Mouse (Mus musculus): ENCODE results near the gene Gm17416. TPM values are rescaled to one million over a fixed set of nuclear protein-coding genes. Genes with fewer than 3 reads are reported as not detected.

Gm17416 gene
- polyA plus RNA-seq (2015; fragmentation: Nextera tagmentation; extraction: Ambion mirVana), result not detected in 2 replicates

DNA sequence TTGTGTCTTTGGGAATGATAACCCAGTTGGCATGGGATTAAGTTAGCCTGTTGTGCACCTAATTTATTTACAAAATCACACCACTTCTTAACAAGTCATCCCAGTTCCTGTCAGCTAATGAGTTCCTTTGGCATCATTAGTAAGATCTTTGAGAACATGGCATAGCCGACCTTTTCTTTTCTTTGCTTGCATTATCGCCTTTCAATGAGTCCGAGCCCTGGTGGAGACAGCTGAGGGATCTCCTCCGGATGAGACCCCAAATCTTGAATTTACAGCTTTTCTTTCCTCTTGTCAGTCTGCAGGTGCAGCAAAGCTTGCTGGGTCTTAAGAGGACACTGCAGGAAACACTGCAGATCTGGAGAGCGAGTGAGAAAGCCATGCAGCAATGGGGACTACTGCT, at the start of gene Gm17416:
Gene Gm17416, plus strand, starts transcription at position 301 of the 400 bp plus-strand sequence.

DNA sequence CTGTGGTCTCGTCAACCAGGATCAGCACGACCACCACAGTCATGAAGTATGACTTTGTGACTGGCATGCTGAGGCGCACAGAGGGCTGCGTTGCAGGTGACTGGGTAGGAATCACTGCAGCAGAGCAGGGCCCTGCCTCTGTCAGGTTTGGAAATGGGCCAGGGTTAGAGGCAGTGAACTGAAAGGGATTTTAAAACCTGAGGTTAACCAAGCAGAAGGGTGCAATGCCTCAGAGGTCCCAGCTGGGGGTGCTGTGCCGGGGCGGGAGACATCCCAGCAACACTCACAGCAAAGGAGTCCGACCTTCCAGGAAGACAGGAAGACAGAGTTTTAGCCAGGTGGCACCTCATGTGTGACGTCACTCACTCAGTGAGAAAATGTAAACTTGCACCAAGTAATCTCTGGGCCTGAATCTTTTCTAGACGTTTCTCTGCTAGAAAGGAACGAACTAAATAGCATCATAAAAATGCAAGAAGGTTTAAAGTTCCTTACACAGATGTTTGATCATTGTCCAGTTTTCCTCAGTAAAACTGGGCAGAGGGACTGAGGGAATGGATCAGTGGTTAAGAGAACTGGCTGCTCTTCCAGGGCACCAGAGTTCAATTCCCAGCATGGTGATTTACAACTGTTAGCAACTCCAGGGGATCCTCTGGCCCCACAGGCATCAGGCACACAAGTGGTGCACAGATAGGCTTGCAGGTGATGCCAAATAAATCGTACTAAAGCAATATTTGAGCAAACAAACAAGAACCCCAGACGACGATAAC, 29.0 kb upstream of the Gm17416 start, which contains the start of gene Defb29:
Gene Defb29, minus strand, starts transcription at position 155 of the 767 bp plus-strand sequence.

DNA sequence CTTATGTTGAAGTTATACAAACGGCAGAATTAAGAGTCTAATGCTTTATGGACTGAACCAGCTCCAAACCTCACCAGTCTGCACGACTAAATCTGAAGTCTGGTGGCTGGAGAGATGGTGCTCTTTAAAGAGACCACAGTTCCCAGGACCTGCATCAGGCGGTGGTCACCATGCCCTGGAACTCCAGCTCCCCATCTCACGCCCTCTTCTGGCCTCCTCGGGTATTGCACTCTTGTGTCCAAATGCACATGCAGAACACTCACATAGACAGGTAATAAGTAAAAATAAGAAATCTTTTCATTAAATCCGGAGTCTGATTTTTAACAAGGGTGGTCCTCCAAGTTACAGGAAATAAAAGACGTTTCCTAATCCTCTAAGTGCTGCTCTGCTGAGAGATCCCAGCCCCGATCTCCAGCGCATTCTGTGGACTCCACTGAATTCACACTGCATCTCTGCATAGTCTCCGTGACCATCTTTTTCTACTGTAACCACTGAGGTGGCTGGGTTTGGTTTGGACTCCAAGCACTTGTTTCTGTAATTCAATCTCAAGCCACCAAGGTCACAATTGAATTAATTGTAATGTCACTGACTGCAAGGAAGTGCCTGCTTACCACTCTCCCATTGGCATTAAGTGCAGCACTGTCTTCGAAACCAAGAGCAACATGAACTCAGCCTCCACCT, 3.1 kb downstream of the Gm17416 start, which contains the start of gene Defb21:
Gene Defb21, plus strand, starts transcription at position 631 of the 681 bp plus-strand sequence.

DNA sequence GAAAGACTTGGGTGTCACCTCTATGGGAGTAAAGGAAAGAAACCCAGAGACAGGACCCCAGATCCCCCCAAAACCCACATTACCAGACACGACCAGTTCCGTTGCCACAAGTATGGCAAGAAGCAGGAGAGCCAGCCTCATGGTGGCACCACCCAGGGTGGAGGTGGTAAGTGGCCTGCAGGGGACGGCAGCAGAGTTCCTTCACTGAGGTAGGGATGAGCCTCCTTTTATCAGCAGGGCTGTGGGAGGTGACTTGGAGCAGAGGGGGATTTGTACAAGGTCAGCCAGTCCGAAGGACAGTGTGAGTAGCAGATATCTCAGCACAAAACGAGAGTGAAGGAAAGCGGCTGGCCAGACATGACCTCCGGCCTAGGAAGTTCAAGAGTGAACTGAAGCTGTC, 11.0 kb downstream of the Gm17416 start, which contains the start of gene Defb19:
Gene Defb19, minus strand, starts transcription at position 206 of the 400 bp plus-strand sequence.

DNA sequence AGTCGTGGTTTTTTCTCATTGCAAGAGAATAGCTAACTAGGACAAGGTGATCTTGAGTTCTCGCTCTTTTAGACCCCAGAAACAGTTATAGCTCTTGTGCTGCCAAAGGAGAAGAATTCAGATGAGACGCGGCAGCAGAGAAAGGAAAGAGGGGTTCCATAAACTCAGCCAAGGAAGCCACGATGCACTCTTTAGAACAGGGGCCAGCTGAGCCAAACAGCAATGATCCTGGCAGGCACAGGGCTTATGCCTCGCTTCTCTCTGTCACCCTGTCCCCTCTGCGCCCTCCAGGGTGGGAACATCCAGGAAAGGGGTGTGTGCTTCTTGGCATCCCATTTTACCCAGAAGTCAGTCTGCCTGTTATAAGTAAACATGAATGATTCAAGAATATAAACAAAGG, 30.2 kb downstream of the Gm17416 start, which contains the start of gene Defb45:
Gene Defb45, minus strand, starts transcription at position 101 of the 400 bp plus-strand sequence.

DNA sequence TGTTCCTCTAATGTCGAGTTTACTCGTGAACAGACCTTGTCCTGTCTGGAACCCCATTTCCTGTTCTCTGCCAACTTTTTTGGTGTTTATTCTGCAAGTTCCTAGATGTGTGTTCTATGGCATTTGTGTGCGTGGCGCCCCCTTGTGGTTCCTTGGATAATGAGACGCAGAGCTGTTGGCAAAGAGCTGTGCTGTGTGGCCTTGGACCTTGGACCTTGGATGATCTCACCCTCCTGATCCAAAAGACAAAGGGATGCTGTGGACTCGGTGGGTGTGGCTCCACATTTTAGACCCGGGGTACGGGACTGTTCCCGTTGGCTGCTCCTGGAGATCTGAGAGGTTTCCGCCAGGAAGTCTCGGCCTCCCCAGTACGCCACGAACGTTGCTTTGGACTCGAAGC, 34.9 kb downstream of the Gm17416 start, which contains the start of gene Defb36:
Gene Defb36, plus strand, starts transcription at position 271 of the 400 bp plus-strand sequence.

Other genes starting within 250 kb of the Gm17416 start
- gene Rbck1, start 236.7 kb upstream of the Gm17416 start, polyA plus RNA-seq (2015; fragmentation: Nextera tagmentation; extraction: Ambion mirVana), result 65.4 and 71.0 TPM in 2 replicates
- gene Trib3, start 225.3 kb upstream of the Gm17416 start, polyA plus RNA-seq (2015; fragmentation: Nextera tagmentation; extraction: Ambion mirVana), result 1.2 and 1.8 TPM in 2 replicates
- gene Nrsn2, start 192.7 kb upstream of the Gm17416 start, polyA plus RNA-seq (2015; fragmentation: Nextera tagmentation; extraction: Ambion mirVana), result not detected in 2 replicates
- 3.5 and 3.9 TPM in 2 replicates for gene Sox12, start 171.3 kb upstream of the Gm17416 start, polyA plus RNA-seq (2015; fragmentation: Nextera tagmentation; extraction: Ambion mirVana)
- 15.6 and 16.3 TPM in 2 replicates for gene Zcchc3, start 154.3 kb upstream of the Gm17416 start, polyA plus RNA-seq (2015; fragmentation: Nextera tagmentation; extraction: Ambion mirVana)
- gene 6820408C15Rik, start 153.8 kb upstream of the Gm17416 start, polyA plus RNA-seq (2015; fragmentation: Nextera tagmentation; extraction: Ambion mirVana), result 0.59 and 0.61 TPM in 2 replicates
- gene Defb23, start 104.7 kb upstream of the Gm17416 start, polyA plus RNA-seq (2015; fragmentation: Nextera tagmentation; extraction: Ambion mirVana), result not detected in 2 replicates
- not detected in 2 replicates for gene Defb20, start 92.3 kb upstream of the Gm17416 start, polyA plus RNA-seq (2015; fragmentation: Nextera tagmentation; extraction: Ambion mirVana)
- not detected in 2 replicates for gene Defb22, start 79.2 kb upstream of the Gm17416 start, polyA plus RNA-seq (2015; fragmentation: Nextera tagmentation; extraction: Ambion mirVana)
- gene Defb26, start 57.6 kb upstream of the Gm17416 start, polyA plus RNA-seq (2015; fragmentation: Nextera tagmentation; extraction: Ambion mirVana), result not detected in 2 replicates
- not detected in 2 replicates for gene Defb28, start 51.1 kb upstream of the Gm17416 start, polyA plus RNA-seq (2015; fragmentation: Nextera tagmentation; extraction: Ambion mirVana)
- not detected in 2 replicates for gene Defb29, start 29.2 kb upstream of the Gm17416 start, polyA plus RNA-seq (2015; fragmentation: Nextera tagmentation; extraction: Ambion mirVana)
- gene Defb21, start 3.4 kb downstream of the Gm17416 start, polyA plus RNA-seq (2015; fragmentation: Nextera tagmentation; extraction: Ambion mirVana), result not detected in 2 replicates
- not detected in 2 replicates for gene Defb19, start 11.0 kb downstream of the Gm17416 start, polyA plus RNA-seq (2015; fragmentation: Nextera tagmentation; extraction: Ambion mirVana)
- gene Defb45, start 30.1 kb downstream of the Gm17416 start, polyA plus RNA-seq (2015; fragmentation: Nextera tagmentation; extraction: Ambion mirVana), result not detected in 2 replicates
- not detected in 2 replicates for gene Defb36, start 35.0 kb downstream of the Gm17416 start, polyA plus RNA-seq (2015; fragmentation: Nextera tagmentation; extraction: Ambion mirVana)
- 0.80 TPM in 1 of 2 replicates, not detected in the other for gene Defb25, start 53.7 kb downstream of the Gm17416 start, polyA plus RNA-seq (2015; fragmentation: Nextera tagmentation; extraction: Ambion mirVana)
- 9.0 and 12.1 TPM in 2 replicates for gene Rem1, start 57.6 kb downstream of the Gm17416 start, polyA plus RNA-seq (2015; fragmentation: Nextera tagmentation; extraction: Ambion mirVana)
- 57.9 and 64.3 TPM in 2 replicates for gene H13, start 100.1 kb downstream of the Gm17416 start, polyA plus RNA-seq (2015; fragmentation: Nextera tagmentation; extraction: Ambion mirVana)
- gene Mcts2, start 117.7 kb downstream of the Gm17416 start, polyA plus RNA-seq (2015; fragmentation: Nextera tagmentation; extraction: Ambion mirVana), result 15.8 and 17.5 TPM in 2 replicates
- 57.6 and 63.5 TPM in 2 replicates for gene Id1, start 166.9 kb downstream of the Gm17416 start, polyA plus RNA-seq (2015; fragmentation: Nextera tagmentation; extraction: Ambion mirVana)
- 3.0 and 3.1 TPM in 2 replicates for gene Cox4i2, start 184.8 kb downstream of the Gm17416 start, polyA plus RNA-seq (2015; fragmentation: Nextera tagmentation; extraction: Ambion mirVana)